Mouse (Mus musculus): ENCODE results near the gene Tsc22d1. TPM values are rescaled to one million over a fixed set of nuclear protein-coding genes. Genes with fewer than 3 reads are reported as not detected.

Gene Tsc22d1
- polyA plus RNA-seq, 1 experiment from 2014 or later: 323 TPM

DNA sequence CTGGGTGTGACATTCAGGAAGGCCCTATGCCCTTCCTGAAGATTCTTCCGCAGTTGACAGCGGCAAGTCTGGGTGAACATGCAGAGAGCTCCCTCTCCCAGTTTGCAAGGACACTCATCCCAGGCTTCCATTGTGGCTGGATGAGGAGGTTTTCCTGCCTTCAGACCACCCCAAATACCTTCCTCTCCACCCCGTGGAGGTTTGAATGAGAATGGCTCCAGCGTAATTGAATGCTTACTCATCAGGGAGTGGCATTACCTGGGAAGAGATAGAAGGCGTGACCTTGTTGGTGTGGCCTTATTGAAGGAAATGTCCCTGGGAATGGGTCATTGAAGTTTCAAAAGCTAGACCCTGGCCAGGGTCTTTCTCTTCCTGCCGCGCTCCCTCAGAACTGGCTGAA is 100.9 kb downstream of the Tsc22d1 start:
- Histone ChIP-seq H3K9ac (no peak overlapping the region), H3K27me3 (replicated peaks) (no peaks in the 10 kb centered on the region), H3K9me3 (replicated peaks) (no peaks in the 10 kb centered on the region), H3K27ac (ENCODE audit: poor library complexity, severe bottlenecking) (no peak overlapping the region), H3K36me3 (no peaks in the 10 kb centered on the region), H3K4me2 (peak overlapping the region; percentile 38), H3K4me3 (no peak overlapping the region), H3K4me1 (replicated peaks) (peaks cover 66% of the 10 kb centered on the region)
- WGBS: 56% methylated on average over 7 of the region's 7 CpGs
- no peak for ATAC-seq (ENCODE audit: insufficient number of reproducible peaks, low FRiP score)

DNA sequence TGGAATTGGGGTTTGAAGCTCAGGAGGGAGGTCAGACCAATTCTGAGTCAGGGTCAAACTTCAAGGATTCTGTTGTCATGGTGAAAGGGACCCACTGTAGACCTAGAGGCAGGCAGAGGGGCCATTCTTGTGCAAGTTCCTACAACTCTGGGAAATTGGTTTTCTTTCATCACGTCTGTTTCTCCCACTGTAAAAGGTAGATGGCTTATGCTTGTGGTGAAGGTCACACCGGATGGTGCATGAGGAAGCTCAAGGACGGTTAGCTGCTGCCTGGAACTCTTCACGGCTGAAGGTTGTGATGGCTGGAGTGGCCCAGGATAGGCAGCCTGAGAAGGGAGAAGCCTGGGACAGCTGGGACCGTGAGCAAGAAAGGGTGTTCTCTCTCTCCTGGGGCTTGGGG is 103.5 kb downstream of the Tsc22d1 start:
- H3K9me3 ChIP-seq (replicated peaks): no peaks in the 10 kb centered on the region
- H3K36me3 ChIP-seq: no peaks in the 10 kb centered on the region
- no peak overlapping the region for H3K4me2 ChIP-seq
- H3K4me3 ChIP-seq: no peak overlapping the region
- ATAC-seq (ENCODE audit: insufficient number of reproducible peaks, low FRiP score): no peak
- no peaks in the 10 kb centered on the region for H3K27me3 ChIP-seq (replicated peaks)
- peaks cover 65% of the 10 kb centered on the region for H3K4me1 ChIP-seq (replicated peaks)
- H3K27ac ChIP-seq (ENCODE audit: poor library complexity, severe bottlenecking): peak overlapping the region; percentile 23; the same call in 1 of the 2 replicates
- WGBS: 59% methylated on average over 5 of the region's 5 CpGs
- H3K9ac ChIP-seq: no peak overlapping the region

DNA sequence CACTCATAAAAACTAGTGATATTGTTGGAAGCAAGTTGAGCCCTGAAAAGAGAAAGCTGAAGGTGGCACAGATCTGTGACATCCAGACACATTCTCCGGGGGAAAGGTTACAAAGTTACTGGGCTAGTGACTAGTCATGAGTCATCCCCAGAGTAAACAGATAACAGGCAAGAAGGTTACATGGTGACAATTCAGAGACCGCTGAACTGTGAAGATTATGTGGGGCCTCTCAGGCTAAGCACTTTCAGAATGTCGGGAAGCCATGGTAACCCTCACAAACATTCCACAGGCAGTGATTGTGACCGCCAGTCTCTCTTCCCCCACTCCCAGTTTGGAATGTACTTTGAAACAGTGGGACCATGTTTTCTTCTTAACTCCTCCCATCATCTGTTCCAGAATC is 105.8 kb downstream of the Tsc22d1 start:
- 5% methylated on average over 4 of the region's 4 CpGs for WGBS
- H3K27ac ChIP-seq (ENCODE audit: poor library complexity, severe bottlenecking): peak overlapping the region; percentile 48

DNA sequence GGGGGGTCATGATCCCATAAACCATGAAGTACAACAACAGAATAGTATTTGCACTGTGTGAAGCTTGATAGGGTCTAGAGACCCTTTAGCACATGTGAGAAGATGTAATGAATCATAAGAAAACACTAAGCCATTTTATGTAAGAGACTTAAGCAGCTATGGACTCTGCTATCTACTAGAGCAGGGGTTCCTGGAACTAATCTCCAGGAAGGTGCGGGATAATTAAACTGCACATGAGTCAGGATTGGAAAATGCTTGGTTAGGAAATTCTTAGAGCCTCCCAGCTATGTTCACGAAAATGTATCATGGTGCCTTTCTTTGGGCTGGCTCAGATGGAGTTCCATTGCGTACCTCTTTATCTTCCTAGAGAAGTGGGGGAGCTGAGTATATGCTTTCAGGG is 106.5 kb downstream of the Tsc22d1 start:
- H3K4me3 ChIP-seq: no peak overlapping the region
- H3K9me3 ChIP-seq (replicated peaks): no peaks in the 10 kb centered on the region
- no peak for ATAC-seq (ENCODE audit: insufficient number of reproducible peaks, low FRiP score)
- H3K36me3 ChIP-seq: no peaks in the 10 kb centered on the region
- H3K4me2 ChIP-seq: no peak overlapping the region
- no peak overlapping the region for H3K9ac ChIP-seq
- no peak overlapping the region for H3K27ac ChIP-seq (ENCODE audit: poor library complexity, severe bottlenecking)
- H3K27me3 ChIP-seq (replicated peaks): no peaks in the 10 kb centered on the region
- 77% methylated on average over 3 of the region's 3 CpGs for WGBS
- peaks cover 41% of the 10 kb centered on the region for H3K4me1 ChIP-seq (replicated peaks)

More for the DNA sequence above, 105.8 kb downstream of the Tsc22d1 start:
- no peaks in the 10 kb centered on the region for H3K36me3 ChIP-seq
- no peak overlapping the region for H3K4me3 ChIP-seq
- peak; percentile 91 for ATAC-seq (ENCODE audit: insufficient number of reproducible peaks, low FRiP score)
- H3K27me3 ChIP-seq (replicated peaks): no peaks in the 10 kb centered on the region
- no peak overlapping the region for H3K9ac ChIP-seq
- H3K9me3 ChIP-seq (replicated peaks): no peaks in the 10 kb centered on the region
- H3K4me2 ChIP-seq: no peak overlapping the region
- H3K4me1 ChIP-seq (replicated peaks): peaks cover 44% of the 10 kb centered on the region

DNA sequence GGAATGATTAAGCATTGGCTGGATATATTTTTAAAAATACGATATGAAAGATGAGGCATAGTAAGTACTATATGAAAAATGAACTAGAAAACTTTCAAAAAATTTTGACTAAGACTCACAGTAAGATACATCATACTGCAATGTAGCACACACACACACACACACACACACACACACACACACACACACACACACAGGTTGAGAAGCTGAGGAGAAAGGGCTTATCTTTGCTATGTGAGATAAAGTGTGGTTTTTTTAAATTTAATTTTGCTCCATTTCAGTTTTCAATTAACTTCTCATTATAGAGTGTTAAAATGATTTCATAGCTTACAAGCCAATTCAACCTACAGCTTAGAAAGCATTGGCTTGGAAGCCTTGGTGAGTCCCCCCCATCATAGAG is 108.6 kb downstream of the Tsc22d1 start:
- WGBS: 83% methylated on average over 1 of the region's 1 CpGs
- H3K36me3 ChIP-seq: no peaks in the 10 kb centered on the region
- H3K4me3 ChIP-seq: no peak overlapping the region
- H3K4me2 ChIP-seq: no peak overlapping the region
- H3K27me3 ChIP-seq (replicated peaks): no peaks in the 10 kb centered on the region
- no peak for ATAC-seq (ENCODE audit: insufficient number of reproducible peaks, low FRiP score)
- H3K9ac ChIP-seq: no peak overlapping the region
- H3K27ac ChIP-seq (ENCODE audit: poor library complexity, severe bottlenecking): no peak overlapping the region
- peaks cover 41% of the 10 kb centered on the region for H3K4me1 ChIP-seq (replicated peaks)
- no peaks in the 10 kb centered on the region for H3K9me3 ChIP-seq (replicated peaks)

DNA sequence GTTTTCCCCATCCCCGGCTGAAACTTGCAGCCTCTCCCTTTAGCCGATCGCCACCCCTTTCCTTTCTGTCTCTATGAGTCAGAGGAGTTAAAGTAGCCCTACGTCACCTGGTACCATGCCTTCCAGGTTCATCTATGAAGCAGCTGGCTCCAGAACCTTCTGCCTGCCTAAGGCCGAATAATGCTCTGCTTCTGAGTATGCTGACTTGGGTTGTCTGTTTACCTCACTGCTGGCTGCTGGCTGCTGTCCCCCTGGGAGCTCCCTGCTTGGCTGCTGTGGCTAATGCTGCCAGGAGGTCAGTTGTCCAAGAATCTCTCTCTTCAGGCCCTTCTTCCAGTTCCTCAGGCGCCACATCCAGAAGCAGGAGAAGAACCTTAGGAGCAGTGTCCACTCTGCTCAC is 111.7 kb downstream of the Tsc22d1 start:
- H3K4me2 ChIP-seq: no peak overlapping the region
- H3K36me3 ChIP-seq: no peaks in the 10 kb centered on the region
- H3K27me3 ChIP-seq (replicated peaks): no peaks in the 10 kb centered on the region
- no peaks in the 10 kb centered on the region for H3K9me3 ChIP-seq (replicated peaks)
- 57% methylated on average over 6 of the region's 6 CpGs for WGBS
- no peak overlapping the region for H3K4me3 ChIP-seq
- H3K9ac ChIP-seq: peak overlapping the region; percentile 15; the same call in 1 of the 2 replicates
- H3K27ac ChIP-seq (ENCODE audit: poor library complexity, severe bottlenecking): peak overlapping the region; percentile 7; the same call in 1 of the 2 replicates
- ATAC-seq (ENCODE audit: insufficient number of reproducible peaks, low FRiP score): no peak
- peaks cover 32% of the 10 kb centered on the region for H3K4me1 ChIP-seq (replicated peaks)

DNA sequence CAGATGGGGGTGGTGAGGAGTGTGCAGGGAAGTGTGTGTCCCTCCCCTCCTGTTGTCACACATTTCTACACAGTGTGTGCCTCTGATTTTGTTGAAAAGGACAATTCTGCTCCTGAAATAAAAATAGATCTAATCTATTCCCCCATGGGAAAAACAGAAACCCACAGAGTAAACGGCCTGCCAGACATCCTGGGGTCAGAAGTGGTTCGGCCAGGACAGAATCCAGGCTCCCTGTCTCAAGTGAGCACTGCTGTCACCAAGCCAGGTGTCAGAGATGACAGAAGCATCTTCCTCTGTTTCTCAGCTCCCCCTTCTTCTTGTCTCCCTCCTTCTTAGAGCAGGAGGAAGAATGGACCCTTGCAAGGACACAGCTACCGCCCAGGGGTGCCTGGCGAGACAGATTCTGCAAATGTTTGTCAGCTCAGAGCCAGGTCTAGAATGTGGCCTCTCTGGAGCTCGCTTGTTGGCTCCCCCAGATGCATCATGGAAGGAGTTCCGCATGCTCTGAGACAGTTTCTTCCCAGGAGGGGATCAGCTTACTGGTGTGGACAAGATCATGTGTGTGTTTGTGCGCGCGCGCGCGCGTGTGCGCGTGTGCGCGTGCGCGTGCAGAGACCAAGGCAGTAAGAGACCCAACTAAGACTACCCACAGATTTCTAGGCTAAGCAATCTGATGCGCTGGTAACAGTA is 112.4 kb downstream of the Tsc22d1 start:
- H3K36me3 ChIP-seq: no peaks in the 10 kb centered on the region
- WGBS: 82% methylated on average over 20 of the region's 20 CpGs
- H3K9me3 ChIP-seq (replicated peaks): no peaks in the 10 kb centered on the region
- no peak overlapping the region for H3K4me2 ChIP-seq
- H3K4me3 ChIP-seq: no peak overlapping the region
- H3K27ac ChIP-seq (ENCODE audit: poor library complexity, severe bottlenecking): peak overlapping the region; percentile 7; the same call in 1 of the 2 replicates
- peaks cover 33% of the 10 kb centered on the region for H3K4me1 ChIP-seq (replicated peaks)
- 0 out of 2 replicates have a peak overlapping the region, but pooled peaks have one; percentile 15 for H3K9ac ChIP-seq
- H3K27me3 ChIP-seq (replicated peaks): no peaks in the 10 kb centered on the region
- no peak for ATAC-seq (ENCODE audit: insufficient number of reproducible peaks, low FRiP score)

DNA sequence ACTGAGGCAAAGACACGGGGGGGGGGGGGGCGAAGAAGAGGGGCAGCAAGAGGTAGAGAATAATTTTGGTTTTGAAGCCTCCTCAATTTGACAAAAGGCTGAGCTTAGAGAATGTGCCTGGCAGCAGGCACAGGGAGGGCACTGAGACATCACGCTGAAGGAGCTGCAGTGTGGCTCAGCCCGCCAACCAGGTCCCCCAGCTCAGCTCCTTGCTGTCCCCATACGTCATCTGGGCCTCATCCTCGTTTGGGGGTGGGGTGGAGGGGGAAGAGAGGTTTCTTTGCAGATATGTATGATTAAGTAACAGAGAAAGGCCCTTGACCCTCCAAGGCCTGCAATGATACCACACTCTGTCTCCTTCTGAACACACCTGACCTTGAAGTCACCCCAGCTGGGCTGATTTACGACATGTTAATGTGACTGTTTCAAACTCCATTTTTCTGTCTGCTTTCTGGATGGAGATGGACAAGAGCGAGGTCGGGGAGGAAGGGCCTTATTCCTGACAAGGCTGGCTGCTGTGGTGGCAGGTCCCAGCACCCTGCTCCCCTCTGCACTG is 113.1 kb downstream of the Tsc22d1 start:
- H3K27me3 ChIP-seq (replicated peaks): no peaks in the 10 kb centered on the region
- ATAC-seq (ENCODE audit: insufficient number of reproducible peaks, low FRiP score): no peak
- H3K4me1 ChIP-seq (replicated peaks): peaks cover 39% of the 10 kb centered on the region
- H3K4me2 ChIP-seq: no peak overlapping the region
- WGBS: 56% methylated on average over 9 of the region's 9 CpGs
- no peak overlapping the region for H3K4me3 ChIP-seq
- H3K27ac ChIP-seq (ENCODE audit: poor library complexity, severe bottlenecking): peak overlapping the region; percentile 63; the same call in 1 of the 2 replicates
- H3K9ac ChIP-seq: peak overlapping the region; percentile 48; the same call in 1 of the 2 replicates
- no peaks in the 10 kb centered on the region for H3K36me3 ChIP-seq
- H3K9me3 ChIP-seq (replicated peaks): no peaks in the 10 kb centered on the region

DNA sequence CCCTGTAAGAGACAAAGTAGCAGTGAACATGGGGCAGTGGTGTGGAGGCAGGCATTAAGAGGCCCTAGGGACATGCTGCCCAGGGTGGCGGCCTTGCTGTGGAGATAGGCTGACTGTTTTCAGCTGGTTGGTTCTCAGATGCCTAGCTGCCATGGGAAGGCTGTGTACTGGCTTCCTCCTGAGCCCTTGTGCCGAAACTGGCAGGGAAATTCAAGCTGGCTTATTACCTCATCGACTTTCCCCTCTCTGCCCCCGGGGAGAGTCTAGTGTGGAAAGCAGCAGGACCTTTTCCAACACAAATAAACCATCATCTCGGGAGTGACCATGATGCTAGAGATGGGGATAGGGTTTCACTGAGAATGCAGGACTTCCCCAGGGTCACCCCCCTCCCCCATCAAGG is 113.9 kb downstream of the Tsc22d1 start:
- Histone ChIP-seq H3K4me2 (no peak overlapping the region), H3K4me1 (replicated peaks) (peaks cover 47% of the 10 kb centered on the region), H3K4me3 (no peak overlapping the region), H3K27ac (ENCODE audit: poor library complexity, severe bottlenecking) (peak overlapping the region; percentile 63), H3K9me3 (replicated peaks) (no peaks in the 10 kb centered on the region), H3K36me3 (no peaks in the 10 kb centered on the region), H3K9ac (peak overlapping the region; percentile 48; the same call in 1 of the 2 replicates), H3K27me3 (replicated peaks) (no peaks in the 10 kb centered on the region)
- ATAC-seq (ENCODE audit: insufficient number of reproducible peaks, low FRiP score): no peak
- WGBS: 24% methylated on average over 5 of the region's 5 CpGs

DNA sequence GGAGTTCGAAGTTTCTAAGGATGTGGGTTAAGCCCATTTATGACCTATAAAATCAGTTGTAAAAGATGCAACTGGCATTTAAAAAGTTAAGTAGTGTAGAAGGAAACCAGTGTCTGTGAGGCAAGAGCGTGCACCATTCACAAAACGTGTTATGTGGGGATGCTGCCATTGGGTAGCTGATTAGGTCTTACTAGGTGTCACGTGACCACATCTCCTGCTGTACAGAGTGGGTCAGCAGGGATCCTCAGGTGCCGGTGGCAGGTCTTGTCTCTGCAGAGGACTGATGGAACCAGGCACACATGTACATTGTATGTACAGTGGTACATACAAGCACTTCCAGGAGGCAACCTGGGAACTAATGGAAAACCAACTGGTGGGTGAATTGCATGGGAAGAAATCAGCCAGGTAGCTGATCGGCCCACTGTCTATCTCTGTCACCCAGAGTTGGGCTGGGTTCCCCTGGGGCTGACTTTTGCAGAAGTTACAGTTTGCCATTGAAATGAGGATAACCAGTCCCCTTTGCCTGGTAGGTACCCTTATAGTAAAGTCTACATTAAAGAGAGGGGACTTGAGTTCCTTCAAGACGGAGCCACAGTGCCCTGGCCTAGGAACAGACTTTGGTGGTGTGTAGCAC is 116.4 kb downstream of the Tsc22d1 start:
- H3K27me3 ChIP-seq (replicated peaks): no peaks in the 10 kb centered on the region
- no peaks in the 10 kb centered on the region for H3K36me3 ChIP-seq
- WGBS: 83% methylated on average over 7 of the region's 7 CpGs
- ATAC-seq (ENCODE audit: insufficient number of reproducible peaks, low FRiP score): no peak
- peaks cover 54% of the 10 kb centered on the region for H3K4me1 ChIP-seq (replicated peaks)
- no peak overlapping the region for H3K9ac ChIP-seq
- no peak overlapping the region for H3K27ac ChIP-seq (ENCODE audit: poor library complexity, severe bottlenecking)
- H3K9me3 ChIP-seq (replicated peaks): no peaks in the 10 kb centered on the region
- no peak overlapping the region for H3K4me3 ChIP-seq
- no peak overlapping the region for H3K4me2 ChIP-seq

Measured in heart, embryonic 12.5 days (tissue).